Mouse (Mus musculus): Measurements from ENCODE around the gene Usp21. TPM values are rescaled to one million over a fixed set of nuclear protein-coding genes. Genes with fewer than 3 reads are reported as not detected.

Usp21 gene
- polyA plus RNA-seq, 1 experiment from 2014 or later: 59.4 TPM

DNA sequence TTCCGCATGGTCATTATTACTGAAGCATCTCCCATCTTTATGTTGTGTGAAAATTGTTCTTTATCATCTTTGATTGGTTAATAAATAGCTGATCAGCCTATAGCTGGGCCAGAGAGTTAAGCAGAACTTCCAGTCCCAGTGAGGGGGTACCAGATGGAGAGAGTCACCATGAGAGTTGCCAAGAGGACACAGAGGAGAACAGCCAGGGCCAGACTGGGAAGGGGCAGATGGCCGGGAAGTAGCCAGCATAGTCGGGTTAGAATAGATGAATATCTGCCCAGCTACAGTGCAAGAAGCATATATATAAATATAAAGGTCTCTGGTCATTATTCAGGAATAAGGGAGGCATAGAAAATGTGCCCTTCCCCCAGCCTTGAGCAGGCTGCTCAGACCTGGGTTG lies 10.4 kb upstream of the Usp21 start:
- no peak overlapping the region for H3K9ac ChIP-seq (ENCODE audit: low read depth, low read length)
- H3K4me1 ChIP-seq (replicated peaks; ENCODE audit: insufficient read depth, low read length): peaks cover 7% of the 10 kb centered on the region
- 60% methylated on average over 3 of the region's 3 CpGs for WGBS
- no peaks in the 10 kb centered on the region for H3K9me3 ChIP-seq (replicated peaks; ENCODE audit: low read length)
- no peaks in the 10 kb centered on the region for H3K27me3 ChIP-seq (ENCODE audit: insufficient read depth, low read length)
- no peak overlapping the region for H3K27ac ChIP-seq
- DNase-seq (ENCODE audit: low spot score) (no peak), ATAC-seq (replicated peaks; ENCODE audit: low FRiP score, low read depth) (no peak)
- TF ChIP-seq CTCF (IDR thresholded peaks at IDR 0.05; ENCODE audit: low read depth): no peak
- H3K4me3 ChIP-seq (replicated peaks; ENCODE audit: low read depth, low read length): no peak overlapping the region
- H3K4me2 ChIP-seq (ENCODE audit: low read length): no peak overlapping the region
- H3K36me3 ChIP-seq (ENCODE audit: insufficient read depth, low read length): no peaks in the 10 kb centered on the region

- Histone ChIP-seq H3K27me3 (ENCODE audit: insufficient read depth, low read length) (no peaks in the 10 kb centered on the region), H3K9ac (ENCODE audit: low read depth, low read length) (peak overlapping the region; percentile 80; the same call in 1 of the 2 replicates), H3K27ac (peak overlapping the region; percentile 96), H3K36me3 (ENCODE audit: insufficient read depth, low read length) (no peaks in the 10 kb centered on the region), H3K4me1 (replicated peaks; ENCODE audit: insufficient read depth, low read length) (peaks cover 7% of the 10 kb centered on the region), H3K9me3 (replicated peaks; ENCODE audit: low read length) (no peaks in the 10 kb centered on the region), H3K4me3 (replicated peaks; ENCODE audit: low read depth, low read length) (peak overlapping the region; percentile 70), H3K4me2 (ENCODE audit: low read length) (peak overlapping the region; percentile 73)
- 20% methylated on average over 3 of the region's 3 CpGs for WGBS
- peak; percentile 6; the same call in 1 of the 2 replicates for ATAC-seq (replicated peaks; ENCODE audit: low FRiP score, low read depth)
- DNase-seq (ENCODE audit: low spot score): no peak
- TF ChIP-seq CTCF (IDR thresholded peaks at IDR 0.05; ENCODE audit: low read depth): no peak
Measured at GRCm38 (mm10) chr1:171295063-171295402, 7.2 kb upstream of the Usp21 start.

DNA sequence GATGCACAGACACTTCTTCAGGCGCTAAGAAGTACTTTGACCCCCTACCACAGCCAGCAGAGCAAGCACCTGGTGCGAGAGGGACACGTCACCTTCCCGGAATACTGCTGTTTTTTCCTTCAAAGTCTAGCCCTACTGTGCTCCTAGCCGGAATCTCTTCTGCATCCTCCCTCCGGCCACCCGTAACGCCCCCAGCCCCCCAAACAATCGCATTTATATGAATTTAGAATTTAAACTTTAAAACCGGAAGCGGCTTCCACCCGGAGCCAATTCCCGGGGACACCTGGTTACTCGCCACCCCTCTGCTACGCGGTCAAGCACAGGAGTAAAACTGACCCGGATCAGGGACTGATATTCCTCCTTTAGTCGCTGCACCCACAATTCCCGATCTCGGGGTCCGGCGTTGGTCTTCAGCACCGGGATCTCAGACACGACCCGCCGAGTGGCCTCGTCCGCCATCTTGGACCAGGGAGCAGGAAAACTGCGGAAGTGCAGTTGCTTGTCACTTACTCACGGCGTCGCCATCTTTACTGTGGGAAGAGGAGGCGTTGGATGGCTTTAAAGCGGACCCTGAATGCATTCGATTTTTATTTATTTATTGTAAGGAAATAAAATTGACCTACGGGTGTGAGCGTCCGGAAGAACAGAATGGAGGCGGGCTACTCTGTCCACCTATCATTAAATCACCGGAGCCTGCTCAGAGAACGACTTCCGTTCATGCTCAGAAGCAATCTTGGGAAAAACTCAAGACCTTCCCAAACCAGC lies 6.7 kb upstream of the Usp21 start, which contains the start of gene Ufc1:
Gene Ufc1 (minus strand): TSS at position 727 of the 765 bp plus-strand sequence.
- Histone ChIP-seq H3K9me3 (replicated peaks; ENCODE audit: low read length) (no peaks in the 10 kb centered on the region), H3K36me3 (ENCODE audit: insufficient read depth, low read length) (no peaks in the 10 kb centered on the region; the same call in 1 of the 2 replicates), H3K27ac (peak within 1 kb of the TSS; percentile 96), H3K27me3 (ENCODE audit: insufficient read depth, low read length) (no peaks in the 10 kb centered on the region), H3K4me2 (ENCODE audit: low read length) (peak within 1 kb of the TSS; percentile 73), H3K4me3 (replicated peaks; ENCODE audit: low read depth, low read length) (peak within 1 kb of the TSS; percentile 70), H3K9ac (ENCODE audit: low read depth, low read length) (peak within 1 kb of the TSS; percentile 80), H3K4me1 (replicated peaks; ENCODE audit: insufficient read depth, low read length) (peaks cover 7% of the 10 kb centered on the region)
- under 1% methylated on average over 42 of the region's 42 CpGs for WGBS
- TF ChIP-seq CTCF (IDR thresholded peaks at IDR 0.05; ENCODE audit: low read depth): no peak
- DNase-seq (ENCODE audit: low spot score) (peak; percentile 98), ATAC-seq (replicated peaks; ENCODE audit: low FRiP score, low read depth) (peak; percentile 83)

DNA sequence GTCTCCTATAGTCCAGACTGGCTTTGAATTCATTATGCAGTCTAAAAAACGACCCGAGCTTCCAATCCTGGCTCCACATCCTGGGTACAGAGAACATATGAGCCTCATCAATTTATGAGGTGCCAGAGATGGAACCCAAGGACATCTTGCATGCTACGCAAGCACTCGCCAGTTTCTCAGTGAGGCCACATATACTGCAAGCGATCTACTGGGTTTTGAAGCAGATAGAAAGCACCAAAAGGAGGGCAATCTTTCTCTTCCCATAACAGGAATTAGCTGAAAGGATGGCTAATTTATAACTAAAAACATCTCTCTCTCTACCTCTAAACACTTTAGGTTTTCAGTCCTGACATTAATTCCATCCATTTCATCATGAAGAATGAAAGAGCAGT lies 6.1 kb upstream of the Usp21 start:
- Histone ChIP-seq H3K4me2 (ENCODE audit: low read length) (peak overlapping the region; percentile 73), H3K27ac (peak overlapping the region; percentile 96), H3K4me3 (replicated peaks; ENCODE audit: low read depth, low read length) (peak overlapping the region; percentile 70), H3K4me1 (replicated peaks; ENCODE audit: insufficient read depth, low read length) (peaks cover 7% of the 10 kb centered on the region), H3K9ac (ENCODE audit: low read depth, low read length) (peak overlapping the region; percentile 80), H3K9me3 (replicated peaks; ENCODE audit: low read length) (no peaks in the 10 kb centered on the region), H3K36me3 (ENCODE audit: insufficient read depth, low read length) (no peaks in the 10 kb centered on the region; the same call in 1 of the 2 replicates), H3K27me3 (ENCODE audit: insufficient read depth, low read length) (no peaks in the 10 kb centered on the region)
- no peak for DNase-seq (ENCODE audit: low spot score)
- no peak for TF ChIP-seq CTCF (IDR thresholded peaks at IDR 0.05; ENCODE audit: low read depth)
- no peak for ATAC-seq (replicated peaks; ENCODE audit: low FRiP score, low read depth)
- 38% methylated on average over 5 of the region's 5 CpGs for WGBS

- peak overlapping the region; percentile 73 for H3K4me2 ChIP-seq (ENCODE audit: low read length)
- no peak for ATAC-seq (replicated peaks; ENCODE audit: low FRiP score, low read depth)
- no peak overlapping the region for H3K27ac ChIP-seq
- WGBS: 80% methylated on average over 3 of the region's 3 CpGs
- DNase-seq (ENCODE audit: low spot score): no peak
- H3K36me3 ChIP-seq (ENCODE audit: insufficient read depth, low read length): peaks cover 3% of the 10 kb centered on the region; the same call in 1 of the 2 replicates
- H3K4me1 ChIP-seq (replicated peaks; ENCODE audit: insufficient read depth, low read length): peaks cover 7% of the 10 kb centered on the region
- no peaks in the 10 kb centered on the region for H3K27me3 ChIP-seq (ENCODE audit: insufficient read depth, low read length)
- no peak overlapping the region; the same call in 1 of the 2 replicates for H3K9ac ChIP-seq (ENCODE audit: low read depth, low read length)
- TF ChIP-seq CTCF (IDR thresholded peaks at IDR 0.05; ENCODE audit: low read depth): no peak
- peak overlapping the region; percentile 70; the same call in 1 of the 2 replicates for H3K4me3 ChIP-seq (replicated peaks; ENCODE audit: low read depth, low read length)
- H3K9me3 ChIP-seq (replicated peaks; ENCODE audit: low read length): no peaks in the 10 kb centered on the region
Measured at GRCm38 (mm10) chr1:171293351-171293750, 5.6 kb upstream of the Usp21 start.

DNA sequence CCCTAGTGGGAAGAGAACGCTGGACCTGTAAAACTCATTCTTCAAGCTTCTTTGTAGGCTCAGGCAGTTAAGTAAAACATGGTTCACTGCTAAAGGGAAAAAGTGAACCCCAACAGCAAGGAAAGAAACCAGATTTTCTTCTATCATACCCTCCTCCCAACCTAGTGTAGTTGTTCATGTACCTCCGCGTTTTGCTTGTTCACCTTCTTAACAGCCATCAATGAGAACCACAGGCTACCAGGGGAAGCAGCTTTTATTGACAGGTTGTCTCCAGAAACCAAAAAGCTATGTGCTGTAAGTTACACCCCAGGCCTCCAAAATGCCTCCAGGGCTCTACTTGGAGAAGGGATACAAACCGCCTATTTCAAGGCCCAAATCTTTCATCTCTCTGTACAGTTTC lies 537 bp upstream of the Usp21 start:
- H3K4me1 ChIP-seq (replicated peaks; ENCODE audit: insufficient read depth, low read length): peaks cover 6% of the 10 kb centered on the region
- ATAC-seq (replicated peaks; ENCODE audit: low FRiP score, low read depth): no peak
- no peak overlapping the region for H3K4me3 ChIP-seq (replicated peaks; ENCODE audit: low read depth, low read length)
- TF ChIP-seq CTCF (IDR thresholded peaks at IDR 0.05; ENCODE audit: low read depth): no peak
- no peak overlapping the region for H3K9ac ChIP-seq (ENCODE audit: low read depth, low read length)
- peak overlapping the region; percentile 94 for H3K27ac ChIP-seq
- H3K27me3 ChIP-seq (ENCODE audit: insufficient read depth, low read length): no peaks in the 10 kb centered on the region
- peak overlapping the region; percentile 82; the same call in 1 of the 2 replicates for H3K4me2 ChIP-seq (ENCODE audit: low read length)
- 69% methylated on average over 4 of the region's 4 CpGs for WGBS
- no peaks in the 10 kb centered on the region for H3K9me3 ChIP-seq (replicated peaks; ENCODE audit: low read length)
- H3K36me3 ChIP-seq (ENCODE audit: insufficient read depth, low read length): peaks cover 9% of the 10 kb centered on the region
- no peak for DNase-seq (ENCODE audit: low spot score)
